Mouse (Mus musculus) megakaryocyte progenitor cell, adult 5-6 weeks (primary cell): ENCODE results near the gene Vmn1r236. TPM values are rescaled to one million over a fixed set of nuclear protein-coding genes. Genes with fewer than 3 reads are reported as not detected.
A peak's percentile ranks its signal among the peaks of the same experiment; 100 is the strongest.

Source experiments
- ATAC-seq: replicated peaks from 2 replicates; pipeline ENCODE4 v1.8.0; 2016; ENCODE audit warnings: mild to moderate bottlenecking, moderate TSS enrichment, inconsistent platforms; ENCODE audit not compliant: poor library complexity
- total RNA-seq, 2 experiments: library from RNA; stranded (forward) in 1 of 2; stranded (reverse) in 1 of 2; fragments of 157-497, 149-512 nt in 1 of 2; fragments of 200-1000 nt in 1 of 2; gene quantifications; 2 replicates each; pipeline versions ENCODE4 v1.2.3 to v1.2.4; 2015 to 2017

The Vmn1r236 gene
- total RNA-seq (2015) (not detected in 2 replicates), total RNA-seq (2017) (not detected in 2 replicates)

DNA sequence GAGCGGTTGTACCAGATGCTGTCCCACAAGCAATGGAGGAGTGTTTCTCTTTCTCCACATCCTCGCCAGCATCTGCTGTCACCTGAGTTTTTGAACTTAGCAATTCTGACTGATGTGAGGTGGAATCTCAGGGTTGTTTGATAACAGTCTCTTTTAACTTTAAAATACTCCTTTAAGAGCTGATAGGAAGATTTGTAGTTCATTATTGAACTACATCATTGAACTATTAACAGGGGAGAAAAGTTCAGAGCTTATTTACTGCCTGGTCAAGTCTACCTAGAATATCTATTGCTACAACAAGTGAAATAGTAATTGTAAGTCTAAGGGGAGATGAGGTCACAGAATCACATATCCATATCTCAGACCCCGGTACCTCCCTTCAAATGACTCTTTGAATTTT, at the start of gene Vmn1r236:
TSS of gene Vmn1r236 (plus strand) at position 301 of the 400 bp plus-strand sequence.
- no peak for ATAC-seq

GRCm38 (mm10) chr17:21256111-21256510, 26.6 kb upstream of the Vmn1r236 start, which contains the start of gene Vmn1r235:
TSS of gene Vmn1r235 (plus strand) at chr17:21256411.
- no peak for ATAC-seq

DNA sequence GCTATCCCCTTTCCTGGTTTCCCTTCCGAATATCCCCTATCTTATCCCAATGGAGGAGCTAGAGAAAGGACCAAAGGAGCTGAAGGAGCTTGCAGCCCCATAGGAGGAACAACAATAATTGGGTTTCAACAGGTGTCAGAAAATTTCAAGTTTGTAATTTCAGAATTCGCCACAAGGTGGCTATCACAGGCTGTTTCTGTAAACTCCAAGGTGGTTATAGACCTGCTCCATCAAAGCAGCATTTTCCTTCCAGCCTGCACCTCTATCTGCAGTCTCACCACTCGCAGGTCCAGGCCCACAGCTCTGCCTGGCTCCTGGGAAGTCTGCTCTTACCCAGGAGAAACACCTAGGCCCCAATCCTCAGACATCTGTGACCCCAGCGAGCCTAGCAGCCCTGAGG, 10.6 kb upstream of the Vmn1r236 start:
- peak; percentile 96 for ATAC-seq

GRCm38 (mm10) chr17:21284395-21284794, 1.7 kb downstream of the Vmn1r236 start:
- no peak for ATAC-seq

DNA sequence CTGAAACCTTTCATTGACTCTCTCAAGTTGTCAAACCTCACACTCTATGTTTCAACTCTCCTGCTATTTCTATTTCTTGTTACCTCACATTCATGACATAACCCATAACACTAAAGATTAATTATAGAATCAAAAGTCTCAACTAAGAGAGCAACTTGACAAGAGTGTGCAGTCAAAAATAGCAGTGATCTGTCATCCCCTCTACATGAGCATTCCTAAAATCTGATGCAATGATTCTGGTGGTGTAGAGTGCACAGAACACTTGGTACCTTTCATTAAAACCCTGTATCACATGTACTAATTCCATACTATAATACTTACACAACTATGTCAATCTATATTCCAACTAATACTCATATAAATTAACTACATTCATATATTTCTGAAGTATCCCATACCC, 7.0 kb downstream of the Vmn1r236 start:
- ATAC-seq, result no peak

GRCm38 (mm10) chr17:21311565-21311964, 28.8 kb downstream of the Vmn1r236 start, which contains the start of gene Vmn1r237:
TSS of gene Vmn1r237 (plus strand) at chr17:21311865.
- no peak for ATAC-seq

Other genes with a start within 250 kb of the Vmn1r236 start
- not detected in 2 replicates for gene Vmn1r234, start 56.9 kb upstream of the Vmn1r236 start, total RNA-seq (2015)
- not detected in 2 replicates for gene Vmn1r234, start 56.9 kb upstream of the Vmn1r236 start, total RNA-seq (2017)
- not detected in 2 replicates for gene Vmn1r235, start 26.5 kb upstream of the Vmn1r236 start, total RNA-seq (2015)
- not detected in 2 replicates for gene Vmn1r235, start 26.5 kb upstream of the Vmn1r236 start, total RNA-seq (2017)
- gene Vmn1r237, start 28.9 kb downstream of the Vmn1r236 start, total RNA-seq (2015), result not detected in 2 replicates
- gene Vmn1r237, start 28.9 kb downstream of the Vmn1r236 start, total RNA-seq (2017), result not detected in 2 replicates
- gene Zfp677, start 100.8 kb downstream of the Vmn1r236 start, total RNA-seq (2015), result 10.4 and 11.3 TPM in 2 replicates
- 7.0 and 9.9 TPM in 2 replicates for gene Zfp677, start 100.8 kb downstream of the Vmn1r236 start, total RNA-seq (2017)
- 7.0 and 10.7 TPM in 2 replicates for gene Zfp54, start 140.3 kb downstream of the Vmn1r236 start, total RNA-seq (2015)
- gene Zfp54, start 140.3 kb downstream of the Vmn1r236 start, total RNA-seq (2017), result 8.8 and 9.1 TPM in 2 replicates
- 16.9 and 22.8 TPM in 2 replicates for gene Zfp51, start 167.4 kb downstream of the Vmn1r236 start, total RNA-seq (2015)
- gene Zfp51, start 167.4 kb downstream of the Vmn1r236 start, total RNA-seq (2017), result 10.9 and 13.2 TPM in 2 replicates
- gene Zfp53, start 206.1 kb downstream of the Vmn1r236 start, total RNA-seq (2015), result 14.5 and 18.7 TPM in 2 replicates
- gene Zfp53, start 206.1 kb downstream of the Vmn1r236 start, total RNA-seq (2017), result 11.6 and 13.9 TPM in 2 replicates